Mouse (Mus musculus) forebrain, embryonic 13.5 days (tissue): ENCODE results near the gene Borcs5. TPM values are rescaled to one million over a fixed set of nuclear protein-coding genes. Genes with fewer than 3 reads are reported as not detected.

Experiments
- ATAC-seq: fragments of 200-750 bp; cut with Nextera tagmentation; 2 replicates; pipeline ENCODE4 v1.8.0; 2017
- H3K27ac ChIP-seq: fragments of 300-500 bp; sonication (generic); 2 replicates; pipeline ENCODE4 v1.5.1; 2015; ENCODE audit warnings: inconsistent platforms, mild to moderate bottlenecking, moderate library complexity
- H3K27me3 ChIP-seq: fragments of 300-500 bp; sonication (generic); 2 replicates; pipeline ENCODE4 v1.6.1; 2015; ENCODE audit warnings: mild to moderate bottlenecking, inconsistent platforms
- H3K36me3 ChIP-seq: fragments of 300-500 bp; sonication (generic); 2 replicates; pipeline ENCODE4 v1.6.1; 2015; ENCODE audit warnings: mild to moderate bottlenecking, inconsistent platforms; ENCODE audit not compliant: poor library complexity, severe bottlenecking
- H3K4me1 ChIP-seq: fragments of 300-500 bp; sonication (generic); 2 replicates; pipeline ENCODE4 v1.6.1; 2015; ENCODE audit warnings: inconsistent platforms
- H3K4me2 ChIP-seq: fragments of 300-500 bp; sonication (generic); 2 replicates; pipeline ENCODE4 v1.6.1; 2015; ENCODE audit warnings: inconsistent platforms, mild to moderate bottlenecking, moderate library complexity
- H3K4me3 ChIP-seq: fragments of 300-500 bp; sonication (generic); 2 replicates; pipeline ENCODE4 v1.5.1; 2015; ENCODE audit warnings: mild to moderate bottlenecking, inconsistent platforms
- H3K9ac ChIP-seq: fragments of 300-500 bp; sonication (generic); 2 replicates; pipeline ENCODE4 v1.6.1; 2015; ENCODE audit warnings: mild to moderate bottlenecking, inconsistent platforms
- H3K9me3 ChIP-seq: fragments of 300-500 bp; sonication (generic); replicated peaks from 2 replicates; pipeline ENCODE4 v1.6.1; 2016; ENCODE audit warnings: inconsistent platforms
- WGBS: fragments of 180-500 bp; shearing (Covaris S2); methylation state at CpG from one replicate; pipeline ENCODE4 v1.1.7; 2015; 5-methylcytosine and 5-hydroxymethylcytosine counted together
- polyA plus RNA-seq: library from polyadenylated mRNA; unstranded; fragments of >200 nt; fragmentation: Nextera tagmentation; extraction: Ambion mirVana; gene quantifications from 2 replicates; pipeline ENCODE4 v1.2.1, GENCODE M21; 2015

The Borcs5 gene
- polyA plus RNA-seq, 1 experiment from 2014 or later: 40.2 TPM

GRCm38 (mm10) chr6:134723326-134723725, 84.0 kb downstream of the Borcs5 start:
- Histone ChIP-seq H3K4me2 (no peak overlapping the region), H3K9me3 (no peaks in the 10 kb centered on the region), H3K9ac (no peak overlapping the region), H3K4me1 (0 out of 2 replicates have a peak, but pooled peaks cover 3% of the 10 kb centered on the region), H3K4me3 (no peak overlapping the region), H3K27me3 (no peaks in the 10 kb centered on the region), H3K27ac (no peak overlapping the region), H3K36me3 (peaks cover 51% of the 10 kb centered on the region)
- ATAC-seq: no peak
- WGBS: 94% methylated on average over 7 of the region's 7 CpGs

GRCm38 (mm10) chr6:134723833-134724553, 84.7 kb downstream of the Borcs5 start:
- no peak overlapping the region for H3K4me3 ChIP-seq
- no peak for ATAC-seq
- H3K4me1 ChIP-seq: 0 out of 2 replicates have a peak, but pooled peaks cover 3% of the 10 kb centered on the region
- no peak overlapping the region for H3K4me2 ChIP-seq
- 89% methylated on average over 9 of the region's 9 CpGs for WGBS
- no peaks in the 10 kb centered on the region for H3K27me3 ChIP-seq
- H3K36me3 ChIP-seq: peaks cover 44% of the 10 kb centered on the region
- no peaks in the 10 kb centered on the region for H3K9me3 ChIP-seq
- H3K27ac ChIP-seq: no peak overlapping the region
- H3K9ac ChIP-seq: no peak overlapping the region

GRCm38 (mm10) chr6:134725406-134725805, 86.1 kb downstream of the Borcs5 start:
- no peak for ATAC-seq
- H3K9me3 ChIP-seq: no peaks in the 10 kb centered on the region
- H3K4me3 ChIP-seq: no peak overlapping the region
- peaks cover 30% of the 10 kb centered on the region for H3K36me3 ChIP-seq
- H3K4me1 ChIP-seq: 0 out of 2 replicates have a peak, but pooled peaks cover 3% of the 10 kb centered on the region
- H3K27me3 ChIP-seq: no peaks in the 10 kb centered on the region
- no peak overlapping the region for H3K9ac ChIP-seq
- H3K27ac ChIP-seq: no peak overlapping the region
- H3K4me2 ChIP-seq: no peak overlapping the region

GRCm38 (mm10) chr6:134730978-134731377, 91.7 kb downstream of the Borcs5 start:
- H3K4me3 ChIP-seq: no peak overlapping the region
- no peaks in the 10 kb centered on the region for H3K27me3 ChIP-seq
- no peak overlapping the region for H3K4me2 ChIP-seq
- H3K27ac ChIP-seq: no peak overlapping the region
- H3K9ac ChIP-seq: no peak overlapping the region
- no peaks in the 10 kb centered on the region for H3K9me3 ChIP-seq
- ATAC-seq: no peak
- 0 out of 2 replicates have a peak, but pooled peaks cover 4% of the 10 kb centered on the region for H3K36me3 ChIP-seq
- 87% methylated on average over 3 of the region's 3 CpGs for WGBS
- 0 out of 2 replicates have a peak, but pooled peaks cover 3% of the 10 kb centered on the region for H3K4me1 ChIP-seq

- no peak for ATAC-seq
- Histone ChIP-seq H3K9me3 (no peaks in the 10 kb centered on the region), H3K4me3 (no peak overlapping the region), H3K36me3 (peaks cover 6% of the 10 kb centered on the region; the same call in 1 of the 2 replicates), H3K27me3 (no peaks in the 10 kb centered on the region), H3K27ac (no peak overlapping the region), H3K4me2 (no peak overlapping the region), H3K4me1 (no peaks in the 10 kb centered on the region), H3K9ac (no peak overlapping the region)
- WGBS: 90% methylated on average over 8 of the region's 8 CpGs
Observed at GRCm38 (mm10) chr6:134732813-134733212, 93.5 kb downstream of the Borcs5 start.

- Histone ChIP-seq H3K27me3 (no peaks in the 10 kb centered on the region), H3K27ac (no peak overlapping the region), H3K36me3 (peaks cover 14% of the 10 kb centered on the region), H3K9me3 (no peaks in the 10 kb centered on the region), H3K4me1 (no peaks in the 10 kb centered on the region), H3K4me3 (no peak overlapping the region), H3K9ac (no peak overlapping the region), H3K4me2 (no peak overlapping the region)
- 72% methylated on average over 5 of the region's 5 CpGs for WGBS
- no peak for ATAC-seq
Observed at GRCm38 (mm10) chr6:134733800-134734221, 94.5 kb downstream of the Borcs5 start.

- Histone ChIP-seq H3K4me1 (no peaks in the 10 kb centered on the region), H3K4me2 (no peak overlapping the region), H3K9me3 (no peaks in the 10 kb centered on the region), H3K4me3 (no peak overlapping the region), H3K9ac (no peak overlapping the region), H3K36me3 (peaks cover 25% of the 10 kb centered on the region), H3K27me3 (no peaks in the 10 kb centered on the region), H3K27ac (no peak overlapping the region)
- 92% methylated on average over 3 of the region's 3 CpGs for WGBS
- ATAC-seq: no peak
Observed at GRCm38 (mm10) chr6:134736853-134737252, 97.5 kb downstream of the Borcs5 start.

GRCm38 (mm10) chr6:134743568-134743967, 104.3 kb downstream of the Borcs5 start:
- H3K27me3 ChIP-seq: no peaks in the 10 kb centered on the region
- peaks cover 13% of the 10 kb centered on the region for H3K36me3 ChIP-seq
- H3K9ac ChIP-seq: no peak overlapping the region
- H3K4me2 ChIP-seq: no peak overlapping the region
- no peaks in the 10 kb centered on the region for H3K4me1 ChIP-seq
- H3K27ac ChIP-seq: no peak overlapping the region
- no peaks in the 10 kb centered on the region for H3K9me3 ChIP-seq
- ATAC-seq: no peak
- no peak overlapping the region for H3K4me3 ChIP-seq

GRCm38 (mm10) chr6:134745876-134746275, 106.6 kb downstream of the Borcs5 start:
- H3K4me2 ChIP-seq: no peak overlapping the region
- 96% methylated on average over 7 of the region's 7 CpGs for WGBS
- ATAC-seq: no peak
- no peak overlapping the region for H3K4me3 ChIP-seq
- no peak overlapping the region for H3K9ac ChIP-seq
- H3K27ac ChIP-seq: no peak overlapping the region
- no peaks in the 10 kb centered on the region for H3K27me3 ChIP-seq
- H3K9me3 ChIP-seq: no peaks in the 10 kb centered on the region
- H3K4me1 ChIP-seq: no peaks in the 10 kb centered on the region
- H3K36me3 ChIP-seq: no peaks in the 10 kb centered on the region

- H3K27ac ChIP-seq: no peak overlapping the region
- H3K9me3 ChIP-seq: no peaks in the 10 kb centered on the region
- H3K9ac ChIP-seq: no peak overlapping the region
- H3K4me2 ChIP-seq: no peak overlapping the region
- WGBS: 91% methylated on average over 3 of the region's 3 CpGs
- H3K27me3 ChIP-seq: no peaks in the 10 kb centered on the region
- no peaks in the 10 kb centered on the region for H3K36me3 ChIP-seq
- ATAC-seq: no peak
- no peak overlapping the region for H3K4me3 ChIP-seq
- no peaks in the 10 kb centered on the region for H3K4me1 ChIP-seq
Observed at GRCm38 (mm10) chr6:134748126-134748525, 108.8 kb downstream of the Borcs5 start.

- H3K36me3 ChIP-seq: peaks cover 16% of the 10 kb centered on the region
- no peak overlapping the region for H3K27ac ChIP-seq
- H3K4me1 ChIP-seq: no peaks in the 10 kb centered on the region
- 95% methylated on average over 4 of the region's 4 CpGs for WGBS
- no peak overlapping the region for H3K4me3 ChIP-seq
- no peaks in the 10 kb centered on the region for H3K9me3 ChIP-seq
- no peak for ATAC-seq
- H3K4me2 ChIP-seq: no peak overlapping the region
- H3K9ac ChIP-seq: no peak overlapping the region
- no peaks in the 10 kb centered on the region for H3K27me3 ChIP-seq
Observed at GRCm38 (mm10) chr6:134751087-134751486, 111.8 kb downstream of the Borcs5 start.

GRCm38 (mm10) chr6:134751883-134752647, 112.8 kb downstream of the Borcs5 start:
- H3K27me3 ChIP-seq: no peaks in the 10 kb centered on the region
- H3K4me2 ChIP-seq: no peak overlapping the region
- H3K4me1 ChIP-seq: no peaks in the 10 kb centered on the region
- peaks cover 21% of the 10 kb centered on the region for H3K36me3 ChIP-seq
- no peak overlapping the region for H3K9ac ChIP-seq
- no peak for ATAC-seq
- 91% methylated on average over 5 of the region's 5 CpGs for WGBS
- no peak overlapping the region for H3K27ac ChIP-seq
- no peak overlapping the region for H3K4me3 ChIP-seq
- H3K9me3 ChIP-seq: no peaks in the 10 kb centered on the region
